Mouse (Mus musculus): ENCODE results near the gene Pard3. TPM values are rescaled to one million over a fixed set of nuclear protein-coding genes. Genes with fewer than 3 reads are reported as not detected.
A peak's percentile ranks its signal among the peaks of the same experiment; 100 is the strongest.

The Pard3 gene
- total RNA-seq, 2 experiments from 2014 or later, result 16.4 to 21.6 TPM

DNA sequence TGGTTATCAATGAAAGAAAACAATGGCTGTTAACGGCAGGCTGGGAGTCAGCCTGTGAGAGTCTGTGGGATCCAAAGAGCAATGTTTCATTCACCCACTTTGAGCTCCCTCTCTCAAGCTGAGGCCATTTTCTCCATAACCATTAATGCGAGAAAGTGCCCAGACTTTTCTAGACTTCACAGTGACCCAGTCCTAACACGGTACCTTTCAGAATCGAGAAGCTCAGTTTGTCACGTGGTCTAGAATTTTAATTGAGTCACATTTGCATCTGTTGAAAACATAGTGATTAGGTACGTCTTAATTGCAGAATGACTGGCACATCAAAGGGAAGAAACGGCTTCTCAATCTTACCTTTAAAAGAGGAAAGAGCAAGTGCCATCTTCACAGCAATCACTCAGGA, 359.3 kb downstream of the Pard3 start:
- no peak for DNase-seq (ENCODE audit: low spot score in 2 of 2)

DNA sequence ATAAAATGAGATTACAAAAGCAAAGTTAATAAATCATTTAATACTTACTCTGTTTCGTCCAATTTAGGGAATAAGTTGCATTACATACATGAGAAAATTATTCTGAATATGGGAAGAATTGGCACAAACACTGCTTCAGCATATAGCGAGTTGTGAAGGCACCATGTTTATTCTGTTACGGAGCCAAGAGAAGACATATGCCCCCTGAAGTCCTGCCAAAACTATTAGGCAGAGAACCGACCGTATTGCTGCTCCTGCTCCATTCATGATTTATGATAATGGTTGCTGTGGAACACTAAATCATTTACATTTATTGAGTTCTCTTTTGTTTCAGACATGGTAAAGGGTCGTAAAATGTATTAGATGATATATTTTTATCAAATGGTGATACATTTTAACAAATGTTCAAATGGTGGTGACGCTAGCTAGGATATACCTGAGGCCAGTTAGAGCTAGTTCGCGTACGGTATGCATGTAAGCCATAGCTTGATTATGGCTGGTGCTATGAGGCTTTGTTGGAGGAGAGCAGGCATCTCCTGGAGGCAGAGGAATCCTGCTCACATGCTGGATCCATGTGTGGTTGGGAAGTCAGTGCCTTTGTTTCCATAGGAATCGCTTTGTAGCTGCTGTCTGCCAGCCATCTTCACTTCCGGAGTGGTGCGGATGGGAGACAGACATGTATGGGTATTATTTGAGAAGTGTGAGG, 360.7 kb downstream of the Pard3 start:
- DNase-seq (ENCODE audit: low spot score in 2 of 2), result no peak

DNA sequence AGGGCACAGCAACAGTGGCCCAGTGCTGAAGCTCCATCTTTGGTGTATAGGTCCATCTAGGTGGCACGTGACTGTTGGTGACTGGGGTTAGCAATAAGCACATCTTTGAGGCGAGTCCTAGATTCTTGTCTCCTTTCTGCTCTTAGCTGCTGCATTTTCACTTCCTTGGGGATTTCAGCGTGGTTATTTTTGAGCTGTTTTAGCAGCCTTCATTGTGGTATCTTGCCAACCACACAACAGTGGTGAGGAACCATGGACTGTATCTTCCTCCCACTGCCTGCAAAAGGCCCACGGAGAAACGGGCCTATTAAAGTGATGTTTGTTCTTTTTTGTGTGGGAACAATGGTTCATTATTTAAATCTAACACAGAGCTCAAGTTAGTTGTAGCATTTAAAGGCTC, 363.2 kb downstream of the Pard3 start:
- peak in 1 of 2 experiments; percentile 26 for DNase-seq (ENCODE audit: low spot score in 2 of 2)

DNA sequence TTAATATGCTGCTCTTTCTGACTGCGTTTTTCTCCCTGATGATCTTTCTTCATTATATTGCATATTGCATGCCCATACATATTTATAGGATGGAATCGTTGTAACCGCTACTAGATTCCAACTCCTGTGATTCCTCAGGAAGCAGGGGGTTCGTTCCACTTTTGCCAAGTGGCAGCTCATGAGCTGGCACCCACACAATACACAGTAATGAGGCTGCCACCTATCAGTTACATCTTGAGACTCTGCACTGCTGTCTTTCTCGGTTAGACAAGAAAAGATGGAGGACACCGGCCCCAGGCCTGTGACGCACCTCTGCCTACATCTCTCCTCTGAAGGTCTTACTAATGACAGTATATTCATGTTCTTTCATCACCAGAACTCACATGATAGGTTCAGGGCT, 364.3 kb downstream of the Pard3 start:
- no peak for DNase-seq (ENCODE audit: low spot score in 2 of 2)

DNA sequence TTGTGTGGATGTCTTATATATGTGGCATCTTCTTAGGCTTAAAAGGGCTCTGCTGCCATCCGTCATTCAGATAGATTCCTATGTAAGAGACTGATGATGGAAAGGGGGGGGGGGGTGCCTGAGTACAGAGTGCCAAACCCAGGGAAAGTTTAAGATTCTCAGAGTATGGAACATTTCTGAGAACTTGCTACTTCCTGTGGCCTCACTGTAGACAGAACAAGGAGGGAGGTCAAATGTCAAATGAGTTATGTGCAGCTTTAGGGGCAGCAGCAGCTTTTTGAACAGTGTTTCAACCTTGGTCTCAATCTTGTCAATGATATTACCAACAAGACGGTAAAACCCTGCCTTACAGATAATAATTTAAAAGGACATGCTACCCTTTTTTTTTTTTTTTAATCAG, 367.5 kb downstream of the Pard3 start:
- DNase-seq (ENCODE audit: low spot score in 2 of 2), result no peak

DNA sequence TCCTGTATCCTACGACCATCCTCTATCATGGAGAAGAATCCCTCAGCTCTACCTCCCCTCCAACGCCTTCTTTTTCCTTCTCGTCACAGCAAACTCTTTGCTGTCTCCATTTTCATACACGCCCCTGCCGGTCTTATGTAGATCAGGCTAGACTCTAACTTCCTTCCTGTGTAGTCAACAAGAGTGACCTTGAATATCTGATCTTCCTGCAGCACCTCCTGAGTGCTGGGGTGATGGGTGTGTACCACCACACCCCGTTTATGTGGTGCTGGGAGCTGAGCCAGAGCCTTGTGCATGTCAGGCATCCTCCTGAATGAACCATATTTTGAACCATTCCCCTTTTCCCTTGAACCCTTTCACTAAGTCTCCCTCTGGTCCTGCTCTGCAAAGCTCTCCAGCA, 372.3 kb downstream of the Pard3 start:
- DNase-seq (ENCODE audit: low spot score in 2 of 2), result no peak

DNA sequence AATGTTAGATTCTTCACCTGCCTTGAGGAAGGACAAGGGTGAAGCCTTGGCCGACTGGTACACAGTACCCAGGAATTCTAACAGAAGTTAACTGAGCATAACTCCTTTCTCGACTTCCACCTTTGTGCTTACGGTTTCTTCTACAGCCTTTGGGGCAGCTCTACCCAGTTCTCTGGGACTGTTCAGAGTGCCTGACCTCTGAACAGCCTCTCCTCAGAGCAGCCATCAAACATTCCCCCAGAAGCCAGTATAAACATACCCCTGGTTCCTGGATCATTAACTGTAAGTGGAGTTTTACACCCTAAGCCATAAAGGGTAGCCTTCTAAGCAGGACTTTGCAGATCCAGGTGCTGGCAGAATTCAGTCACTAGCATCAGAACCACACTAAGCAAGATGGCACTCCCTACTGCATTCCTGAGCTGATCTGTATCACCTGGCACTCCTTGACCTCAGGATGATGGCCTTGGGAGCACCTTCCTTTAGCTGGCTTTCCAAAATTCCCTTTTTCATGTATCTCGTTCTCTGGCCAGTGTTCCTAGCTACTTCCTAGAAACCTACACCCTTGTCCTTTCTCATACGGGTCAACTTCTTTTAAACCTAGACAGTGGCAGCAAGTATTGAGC, 374.0 kb downstream of the Pard3 start:
- DNase-seq (ENCODE audit: low spot score in 2 of 2), result no peak

DNA sequence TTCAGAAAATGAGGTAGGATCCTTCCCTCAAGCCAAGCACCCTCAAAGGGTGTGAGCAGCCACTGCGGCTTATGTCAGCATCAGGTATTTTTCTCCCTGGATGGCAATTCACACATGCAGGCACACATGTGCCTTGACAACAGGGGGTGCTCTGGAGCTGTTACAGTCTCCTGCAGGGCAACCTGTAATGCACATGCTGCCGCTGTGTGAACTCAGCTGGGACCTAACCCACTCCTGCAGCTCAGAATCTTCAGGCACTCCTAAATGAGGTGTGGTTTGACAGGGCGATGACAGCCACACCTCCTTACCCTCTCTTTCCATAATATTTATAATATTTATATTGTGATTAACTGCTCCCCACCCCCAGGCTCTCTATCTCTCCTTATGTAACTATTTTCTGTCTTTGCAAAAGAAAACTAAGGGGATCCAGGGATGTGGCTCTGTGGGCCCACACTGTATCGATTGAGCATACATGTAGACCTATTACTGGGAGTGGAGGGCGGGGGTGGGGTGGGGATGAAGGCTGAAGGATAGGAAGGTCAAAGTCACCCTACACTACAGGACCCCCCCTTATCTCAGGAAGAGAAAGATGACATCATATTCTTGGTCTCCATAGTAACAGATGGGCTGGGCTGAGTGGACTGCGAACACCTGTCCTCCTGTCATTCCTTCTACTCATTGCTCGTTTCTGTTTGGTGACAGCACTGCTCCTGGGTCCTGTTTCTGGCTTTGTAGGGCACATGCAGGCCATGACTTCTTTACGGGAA, 375.1 kb downstream of the Pard3 start:
- peak; percentile 47 to 50 for DNase-seq (ENCODE audit: low spot score in 2 of 2)

DNA sequence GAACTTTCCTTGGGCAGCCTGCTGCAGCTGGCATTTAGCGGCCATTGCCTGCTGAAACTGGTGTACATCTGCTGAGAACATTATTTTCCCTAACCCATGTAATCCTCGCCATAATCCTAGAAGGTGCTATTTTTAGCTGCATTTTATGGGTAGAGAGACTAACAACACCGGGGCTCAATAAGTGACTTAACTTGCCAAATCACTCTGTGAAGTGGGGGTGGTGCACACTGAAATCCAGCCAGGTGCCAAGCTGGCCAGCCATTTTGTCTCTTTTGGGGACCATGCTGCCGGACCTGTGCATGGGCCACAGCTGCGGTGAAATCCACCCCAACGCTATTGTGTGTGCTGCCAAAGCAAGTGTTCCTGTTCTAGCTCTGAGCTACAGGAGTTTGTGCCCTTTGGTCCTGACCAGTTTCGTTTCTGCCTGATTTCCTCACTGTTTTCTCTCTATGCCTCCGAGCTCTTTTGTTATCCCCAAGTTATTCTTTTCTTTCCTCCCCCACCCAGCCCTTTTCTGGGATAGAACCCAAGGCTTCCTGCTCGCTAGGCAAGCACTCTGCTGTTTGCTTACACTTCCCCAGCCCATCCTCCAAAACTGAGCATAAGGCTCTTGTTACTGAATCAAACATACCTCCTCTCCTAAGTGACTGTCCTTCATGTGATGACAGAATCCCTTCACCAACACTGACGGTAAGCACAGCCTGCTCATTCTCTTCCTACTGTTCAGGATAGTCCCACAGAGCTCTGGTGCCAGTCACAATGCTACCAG, 375.9 kb downstream of the Pard3 start:
- peak; percentile 7 to 12 for DNase-seq (ENCODE audit: low spot score in 2 of 2)

DNA sequence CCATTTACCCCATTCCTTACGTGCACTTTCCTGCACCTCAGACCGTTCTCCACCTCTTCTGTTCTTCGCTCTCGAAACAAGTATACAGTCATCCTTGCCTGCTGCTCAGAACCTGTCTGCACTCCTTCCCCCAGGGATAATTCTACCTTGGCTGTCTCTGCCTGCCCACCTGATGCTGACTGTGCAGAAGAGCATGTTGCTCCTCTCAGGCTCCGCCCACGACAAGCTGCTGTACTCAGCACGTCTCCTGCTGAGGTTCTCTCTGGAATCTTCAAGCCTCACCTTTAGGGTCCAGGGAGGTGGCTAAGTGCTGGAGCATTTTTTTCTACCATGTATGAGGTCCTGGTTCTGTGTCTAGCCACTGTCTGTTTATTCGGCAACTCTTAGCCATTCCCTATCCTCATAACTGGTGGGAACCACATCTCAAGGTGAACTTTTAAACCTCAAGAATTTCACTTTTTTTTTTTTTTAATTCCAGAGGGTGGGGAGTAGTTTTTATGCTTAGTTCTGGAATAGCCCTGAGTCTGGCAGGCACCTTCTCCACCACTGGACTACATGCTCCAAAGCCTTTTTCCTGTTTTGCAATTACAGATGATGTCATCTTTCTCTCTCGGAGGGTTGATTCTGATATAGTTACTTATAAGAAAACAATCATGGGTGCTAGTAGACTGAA, 376.6 kb downstream of the Pard3 start:
- DNase-seq (ENCODE audit: low spot score in 2 of 2), result peak; percentile 12 to 29

DNA sequence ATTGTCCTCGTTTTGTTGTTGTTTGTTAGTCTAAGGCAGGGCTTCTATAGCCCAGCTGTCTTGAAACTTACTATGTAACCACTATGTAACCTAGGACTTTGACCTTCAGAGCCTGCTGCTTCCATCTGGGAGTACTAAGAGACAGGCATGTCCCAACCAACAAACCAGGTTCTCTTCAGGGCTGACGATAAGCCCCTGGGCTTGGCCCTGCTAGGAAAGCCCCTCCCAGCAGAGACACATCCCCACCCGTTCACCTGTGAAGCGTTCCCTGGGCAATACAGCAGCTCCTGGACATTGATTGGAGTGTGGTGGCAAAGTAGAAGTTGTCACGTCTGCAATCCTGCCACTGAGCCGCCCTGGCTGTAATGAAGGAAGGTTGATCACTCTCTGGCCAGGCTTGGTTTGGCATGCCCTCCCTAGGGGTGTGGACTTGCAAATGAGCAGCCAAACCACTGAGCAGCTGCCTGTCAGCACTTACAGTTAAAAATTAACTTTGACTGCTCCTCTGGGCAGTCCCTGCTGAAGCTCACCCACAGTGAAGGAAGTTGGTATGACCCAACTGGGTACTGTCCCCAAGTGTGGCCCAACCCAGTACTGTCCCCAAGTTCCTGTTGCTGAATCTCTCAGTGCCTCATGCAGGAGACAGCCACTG, 377.3 kb downstream of the Pard3 start:
- no peak for DNase-seq (ENCODE audit: low spot score in 2 of 2)

DNA sequence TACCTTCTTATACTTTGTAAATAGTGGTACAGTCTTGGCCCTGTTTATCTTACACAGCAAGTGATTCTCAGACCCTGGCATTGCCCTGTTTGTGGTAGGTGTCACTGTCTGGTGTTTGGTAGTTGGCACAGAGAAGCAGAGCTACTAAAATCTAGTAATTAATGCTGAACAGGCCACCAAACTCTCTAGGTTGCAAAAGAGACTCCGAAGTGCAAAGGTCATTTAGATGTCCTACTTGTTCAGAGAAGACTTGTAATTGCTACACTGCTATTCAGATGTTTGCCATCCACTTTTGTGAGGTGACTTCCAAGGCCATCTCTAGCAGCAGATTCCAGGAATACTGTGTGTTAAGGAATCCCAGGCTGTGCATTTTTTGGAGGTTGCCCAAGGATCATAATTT, 383.7 kb downstream of the Pard3 start:
- no peak for DNase-seq (ENCODE audit: low spot score in 2 of 2)

DNA sequence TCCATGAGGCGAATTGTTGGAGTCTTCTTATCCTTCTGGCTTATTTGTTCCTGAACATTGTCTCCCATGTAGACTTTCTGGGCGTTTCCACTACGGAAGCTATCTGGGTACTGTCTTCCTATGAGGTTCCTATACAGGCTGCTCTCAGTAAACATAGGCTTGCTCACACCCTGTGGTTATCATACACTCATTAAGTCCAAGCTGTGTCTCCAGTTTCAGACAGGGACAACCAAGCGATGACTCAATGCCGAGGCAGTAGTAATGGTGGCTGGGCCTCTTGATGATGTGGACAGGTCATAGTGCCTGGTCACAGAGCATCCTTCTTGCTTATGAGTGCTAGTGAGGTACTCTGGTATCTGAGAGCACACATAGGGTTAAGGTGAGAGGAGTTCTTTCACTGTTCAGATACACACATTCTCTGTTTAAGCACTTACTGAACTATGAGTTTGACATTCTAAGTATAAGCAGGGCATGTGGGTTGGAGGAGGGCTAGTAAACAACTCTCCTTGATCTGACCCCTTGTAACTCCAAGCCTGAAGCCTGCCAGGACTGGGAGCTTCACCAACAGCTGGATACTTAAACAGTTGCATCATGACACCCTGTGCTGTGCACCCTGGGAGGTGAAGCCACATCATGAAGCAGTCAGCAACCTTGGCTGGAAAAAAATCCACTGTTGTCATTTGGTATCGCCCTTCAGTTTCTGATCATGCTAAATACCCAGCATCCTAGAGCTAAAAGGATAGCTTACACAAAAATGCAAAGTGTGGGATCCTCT, 385.6 kb downstream of the Pard3 start:
- no peak for DNase-seq (ENCODE audit: low spot score in 2 of 2)

DNA sequence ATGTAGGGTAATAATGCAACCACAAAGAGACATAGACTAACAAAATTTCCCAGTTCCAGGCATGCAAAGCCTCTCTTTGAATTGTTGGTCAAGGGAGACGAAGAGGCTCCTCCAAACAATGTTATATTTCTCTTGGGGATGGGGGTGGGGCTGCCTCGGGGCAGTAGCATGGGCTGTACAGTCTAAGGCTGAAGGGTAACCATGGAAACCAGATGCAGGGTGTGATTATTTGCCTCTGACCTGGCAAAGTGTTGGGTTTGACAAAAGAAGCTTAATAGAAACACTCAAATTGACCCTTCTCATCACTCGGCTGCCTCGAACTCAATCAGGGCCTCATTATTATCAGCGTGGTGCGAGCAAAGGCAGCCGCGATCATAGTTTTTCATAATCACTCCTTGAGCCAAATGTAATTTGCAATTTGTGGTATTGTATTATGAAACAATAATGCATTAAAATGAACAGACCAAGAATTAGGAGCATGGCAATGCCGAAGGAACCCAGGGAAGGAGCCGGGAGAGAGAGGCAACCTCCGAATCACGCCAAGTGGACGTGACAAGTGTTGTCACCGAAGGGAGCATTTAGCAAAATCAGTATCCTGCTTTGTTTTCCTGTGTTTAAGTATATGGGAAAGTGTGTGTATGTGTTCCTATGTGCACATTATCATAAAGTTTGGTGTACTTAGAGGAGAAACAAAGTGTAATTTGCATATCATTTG, 387.4 kb downstream of the Pard3 start:
- DNase-seq (ENCODE audit: low spot score in 2 of 2), result no peak

DNA sequence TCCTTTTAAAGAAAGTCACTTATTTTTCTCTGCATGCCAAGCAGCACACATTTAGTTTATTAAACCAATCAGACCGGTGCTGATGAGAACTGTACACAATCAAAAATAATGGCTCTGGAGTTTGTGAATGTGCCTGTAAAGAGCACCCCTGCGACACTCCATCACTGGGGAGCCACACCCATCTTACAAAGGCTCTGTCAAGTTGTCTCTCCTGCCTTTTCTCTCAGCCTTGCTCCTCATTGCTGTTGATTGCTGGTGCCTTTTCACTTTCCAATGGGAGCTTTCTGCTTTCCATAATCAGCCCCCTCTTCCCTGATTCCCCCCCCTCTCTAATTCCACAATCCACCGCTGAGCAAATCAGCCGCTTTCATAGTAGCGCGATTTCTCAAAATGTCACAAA, 388.7 kb downstream of the Pard3 start:
- no peak for DNase-seq (ENCODE audit: low spot score in 2 of 2)

DNA sequence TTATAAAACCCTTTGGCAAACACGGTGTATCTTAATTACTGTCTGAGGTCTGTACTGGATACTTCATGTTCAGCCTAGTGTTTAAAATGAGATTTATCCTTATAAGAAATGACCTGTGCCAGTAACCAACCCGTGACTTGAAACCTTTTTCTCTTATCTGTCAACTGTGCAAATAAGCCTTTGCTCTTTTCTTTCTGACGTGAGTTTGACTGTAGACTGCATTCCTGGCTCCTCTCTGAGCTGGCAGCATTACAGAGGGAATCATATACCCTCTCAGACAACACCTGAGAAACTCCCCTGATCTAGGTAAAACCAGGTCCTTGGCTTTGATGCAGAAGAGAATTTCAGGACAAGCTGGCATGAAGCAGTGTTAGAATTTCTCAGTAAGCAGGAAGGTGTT, 394.2 kb downstream of the Pard3 start:
- DNase-seq (ENCODE audit: low spot score in 2 of 2), result no peak

DNA sequence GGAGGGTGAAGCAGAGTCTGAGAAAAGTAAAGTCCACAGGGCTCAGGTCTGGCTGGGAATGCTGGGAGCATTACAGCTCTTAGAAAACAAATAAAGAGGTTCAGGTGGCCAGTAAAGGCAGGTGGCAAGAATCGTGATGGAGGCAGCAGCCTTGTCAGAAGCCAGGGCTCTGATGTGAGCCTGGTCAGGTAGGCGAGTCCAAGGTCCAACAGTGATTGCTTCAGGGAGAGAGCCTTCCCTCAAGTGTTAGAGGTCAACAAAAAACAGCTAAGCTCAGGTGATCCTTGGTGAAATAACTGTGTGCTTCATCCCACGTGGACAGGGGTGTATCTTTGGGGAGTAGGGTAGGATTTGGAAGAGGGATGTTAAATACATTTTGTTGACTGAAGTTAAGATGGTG, 397.5 kb downstream of the Pard3 start:
- no peak for DNase-seq (ENCODE audit: low spot score in 2 of 2)

DNA sequence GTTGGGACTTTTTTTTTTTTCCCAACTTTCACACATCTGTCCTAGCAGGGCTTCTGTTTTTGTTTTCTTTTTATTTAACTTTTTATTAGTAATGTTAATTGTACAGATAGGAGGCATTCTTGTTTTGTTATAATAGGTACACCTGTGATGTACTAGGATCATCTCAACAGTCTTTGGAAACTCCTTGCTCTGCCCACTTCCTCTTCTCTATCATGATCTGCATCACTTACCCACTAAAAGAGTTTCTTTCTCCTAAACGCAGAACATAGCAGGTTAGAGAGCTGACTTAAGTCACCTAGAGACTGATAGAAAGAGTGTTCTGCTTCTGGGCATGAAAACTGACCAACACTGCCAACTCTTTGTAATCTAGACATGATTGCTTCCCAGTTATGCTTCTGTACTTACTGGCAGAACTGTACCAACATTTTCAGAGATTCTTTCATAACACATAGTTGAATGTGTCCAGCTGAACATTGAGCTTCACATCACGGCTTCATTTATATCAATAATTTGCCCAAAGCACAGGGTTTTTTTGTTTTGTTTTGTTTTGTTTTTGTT, 398.8 kb downstream of the Pard3 start:
- DNase-seq (ENCODE audit: low spot score in 2 of 2), result no peak

DNA sequence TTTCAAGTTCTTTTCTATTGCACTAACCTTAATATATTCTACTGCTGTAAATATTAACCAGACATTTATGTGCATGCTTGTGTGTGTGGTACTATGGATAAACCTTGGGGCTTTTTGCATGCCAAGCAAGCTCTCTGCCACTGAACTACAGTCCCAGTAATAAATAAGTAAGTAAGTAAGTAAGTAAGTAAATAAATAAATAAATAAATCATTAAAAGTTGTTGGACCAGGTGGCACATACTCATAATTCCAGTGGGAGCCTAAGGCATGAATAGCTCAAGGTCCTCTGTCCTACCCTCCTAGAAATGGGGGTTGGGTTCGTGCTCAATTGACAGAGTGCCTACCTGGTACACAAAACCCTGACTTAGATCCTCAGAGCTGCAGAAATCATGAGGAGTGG, 400.6 kb downstream of the Pard3 start:
- DNase-seq (ENCODE audit: low spot score in 2 of 2), result no peak
